Mouse (Mus musculus) CH12.LX (cell line): ENCODE measurements around the gene Fbxl3. TPM values are rescaled to one million over a fixed set of nuclear protein-coding genes. Genes with fewer than 3 reads are reported as not detected.

Experiments used
- DNase-seq: peaks from one replicate; pipeline ENCODE4 v3.0.0-alpha.2; 2013; ENCODE audit errors: extremely low read depth
- H3K27ac ChIP-seq: 2 replicates; pipeline ENCODE4 v1.5.1; 2012; ENCODE audit warnings: low read depth, mild to moderate bottlenecking, control low read depth, moderate library complexity; ENCODE audit not compliant: insufficient read depth
- H3K27me3 ChIP-seq: replicated peaks from 2 replicates; pipeline ENCODE3; 2012; ENCODE audit warnings: inconsistent platforms
- H3K36me3 ChIP-seq, 2 experiments: replicated peaks in 1 of 2; 2 replicates each; pipeline versions ENCODE3 to v1.6.1; 2012; ENCODE audit warnings: inconsistent platforms in 1 of 2, low read length in 1 of 2, mild to moderate bottlenecking in 1 of 2, mixed read lengths in 1 of 2, moderate library complexity in 1 of 2; ENCODE audit not compliant: control insufficient read depth in 1 of 2, insufficient read depth in 1 of 2
- H3K4me1 ChIP-seq, 2 experiments: 2 replicates each; pipeline ENCODE4 v1.6.1; 2012; ENCODE audit warnings: inconsistent platforms in 1 of 2, moderate library complexity in 1 of 2; ENCODE audit not compliant: insufficient read depth in 2 of 2, control insufficient read depth in 1 of 2
- H3K4me2 ChIP-seq: 2 replicates; pipeline ENCODE4 v1.6.1; 2012; ENCODE audit warnings: low read depth, mild to moderate bottlenecking, control low read depth; ENCODE audit not compliant: poor library complexity, insufficient read depth, severe bottlenecking
- H3K4me3 ChIP-seq, 3 experiments: fragments of 150-350 bp in 1 of 3; sonication (generic) in 1 of 3; replicated peaks in 1 of 3; 2 replicates each; pipeline versions ENCODE3 to v1.5.1; 2011 to 2012; ENCODE audit warnings: low read depth in 2 of 3, low read length in 2 of 3, mild to moderate bottlenecking in 2 of 3, moderate library complexity in 2 of 3, control low read depth in 1 of 3, improper control_type of control experiment in 1 of 3, inconsistent platforms in 1 of 3, mixed read lengths in 1 of 3; ENCODE audit not compliant: poor library complexity in 1 of 3
- H3K79me2 ChIP-seq: replicated peaks from 2 replicates; pipeline ENCODE4 v1.6.1; 2012; ENCODE audit warnings: mild to moderate bottlenecking, moderate library complexity; ENCODE audit not compliant: control insufficient read depth, poor library complexity, insufficient read depth, severe bottlenecking; ENCODE audit errors: extremely low read depth
- H3K9ac ChIP-seq: 2 replicates; pipeline ENCODE4 v1.6.1; 2012; ENCODE audit warnings: low read depth, mild to moderate bottlenecking, control low read depth, moderate library complexity; ENCODE audit not compliant: insufficient read depth
- H3K9me3 ChIP-seq: replicated peaks from 2 replicates; pipeline ENCODE3; 2012; ENCODE audit warnings: low read length, inconsistent platforms, mixed read lengths
- BHLHE40 ChIP-seq: IDR thresholded peaks from 2 replicates; pipeline ENCODE4 v1.6.1; 2011; ENCODE audit warnings: mild to moderate bottlenecking, low read depth, low read length, improper control_type of control experiment
- CHD1 ChIP-seq: IDR thresholded peaks from 2 replicates; pipeline ENCODE4 v1.6.1; 2012; ENCODE audit warnings: low read depth, low read length, improper control_type of control experiment, inconsistent platforms
- CHD2 ChIP-seq: IDR thresholded peaks from 2 replicates; pipeline ENCODE4 v1.6.1; 2011; ENCODE audit warnings: low read length, improper control_type of control experiment
- CTCF ChIP-seq, 2 experiments: IDR thresholded peaks in 1 of 2; conservative IDR thresholded peaks in 1 of 2; 2 replicates each; pipeline ENCODE4 v1.5.1; 2011 to 2012; ENCODE audit warnings: low read depth in 2 of 2, low read length in 2 of 2, improper control_type of control experiment in 1 of 2, inconsistent platforms in 1 of 2, mild to moderate bottlenecking in 1 of 2, moderate library complexity in 1 of 2
- EP300 ChIP-seq: IDR thresholded peaks from 2 replicates; pipeline ENCODE4 v1.6.1; 2011; ENCODE audit warnings: low read length, improper control_type of control experiment
- ETS1 ChIP-seq: conservative IDR thresholded peaks from 2 replicates; pipeline ENCODE4 v1.6.1; 2012; ENCODE audit warnings: low read depth, mild to moderate bottlenecking, inconsistent platforms, low read length, improper control_type of control experiment, moderate library complexity
- GABPA ChIP-seq: IDR thresholded peaks from 2 replicates; pipeline ENCODE4 v1.6.1; 2012; ENCODE audit warnings: low read depth, low read length, improper control_type of control experiment, inconsistent platforms; ENCODE audit not compliant: insufficient replicate concordance
- HCFC1 ChIP-seq: IDR thresholded peaks from 2 replicates; pipeline ENCODE4 v1.6.1; 2012; ENCODE audit warnings: low read depth, mild to moderate bottlenecking, inconsistent platforms, low read length, improper control_type of control experiment
- IRF4 ChIP-seq: IDR thresholded peaks from 2 replicates; pipeline ENCODE4 v1.6.1; 2014; ENCODE audit warnings: low read depth, mild to moderate bottlenecking, inconsistent platforms, low read length, improper control_type of control experiment
- JUN ChIP-seq: IDR thresholded peaks from 2 replicates; pipeline ENCODE4 v1.6.1; 2011; ENCODE audit warnings: low read depth, mild to moderate bottlenecking, low read length, improper control_type of control experiment, moderate library complexity; ENCODE audit not compliant: insufficient read depth
- JUND ChIP-seq: conservative IDR thresholded peaks from 2 replicates; pipeline ENCODE4 v1.6.1; 2011; ENCODE audit warnings: low read depth, low read length, improper control_type of control experiment
- KAT2A ChIP-seq: IDR thresholded peaks from 2 replicates; pipeline ENCODE4 v1.6.1; 2012; ENCODE audit warnings: low read length, improper control_type of control experiment, inconsistent platforms; ENCODE audit not compliant: insufficient replicate concordance
- MAFK ChIP-seq: IDR thresholded peaks from 2 replicates; pipeline ENCODE4 v1.6.1; 2011; ENCODE audit warnings: low read length, improper control_type of control experiment; ENCODE audit not compliant: insufficient replicate concordance
- MAX ChIP-seq: IDR thresholded peaks from 2 replicates; pipeline ENCODE4 v1.6.1; 2011; ENCODE audit warnings: low read length, improper control_type of control experiment
- MAZ ChIP-seq: IDR thresholded peaks from 2 replicates; pipeline ENCODE4 v1.6.1; 2012; ENCODE audit warnings: low read depth, mild to moderate bottlenecking, inconsistent platforms, low read length, improper control_type of control experiment, moderate library complexity
- MXI1 ChIP-seq: IDR thresholded peaks from 2 replicates; pipeline ENCODE4 v1.6.1; 2011; ENCODE audit warnings: mild to moderate bottlenecking, low read depth, low read length, improper control_type of control experiment
- NELFE ChIP-seq: IDR thresholded peaks from 2 replicates; pipeline ENCODE4 v1.6.1; 2011; ENCODE audit warnings: low read depth, low read length, improper control_type of control experiment
- POLR2A ChIP-seq: IDR thresholded peaks from 2 replicates; pipeline ENCODE4 v1.6.1; 2011; ENCODE audit warnings: low read depth, mild to moderate bottlenecking, improper control_type of control experiment, low read length
- POLR2AphosphoS2 ChIP-seq: IDR thresholded peaks from 2 replicates; pipeline ENCODE4 v1.6.1; 2011; ENCODE audit warnings: low read depth, low read length, improper control_type of control experiment
- RAD21 ChIP-seq: IDR thresholded peaks from 2 replicates; pipeline ENCODE4 v1.6.1; 2011; ENCODE audit warnings: low read depth, mild to moderate bottlenecking, low read length, improper control_type of control experiment, moderate library complexity
- RCOR1 ChIP-seq: conservative IDR thresholded peaks from 2 replicates; pipeline ENCODE4 v1.6.1; 2012; ENCODE audit warnings: low read depth, mild to moderate bottlenecking, inconsistent platforms, low read length, improper control_type of control experiment
- SIN3A ChIP-seq: IDR thresholded peaks from 2 replicates; pipeline ENCODE4 v1.6.1; 2012; ENCODE audit warnings: low read length, improper control_type of control experiment, inconsistent platforms
- TBP ChIP-seq: conservative IDR thresholded peaks from 2 replicates; pipeline ENCODE4 v1.6.1; 2011; ENCODE audit warnings: low read depth, low read length, improper control_type of control experiment
- TCF12 ChIP-seq: IDR thresholded peaks from 2 replicates; pipeline ENCODE4 v1.6.1; 2014; ENCODE audit warnings: low read depth, mild to moderate bottlenecking, inconsistent platforms, low read length, improper control_type of control experiment
- UBTF ChIP-seq: IDR thresholded peaks from 2 replicates; pipeline ENCODE4 v1.6.1; 2012; ENCODE audit warnings: low read depth, mild to moderate bottlenecking, inconsistent platforms, low read length, improper control_type of control experiment, moderate library complexity
- USF1 ChIP-seq: IDR thresholded peaks from 2 replicates; pipeline ENCODE4 v1.6.1; 2014; ENCODE audit warnings: low read depth, mild to moderate bottlenecking, inconsistent platforms, low read length, improper control_type of control experiment
- USF2 ChIP-seq: conservative IDR thresholded peaks from 2 replicates; pipeline ENCODE4 v1.6.1; 2011; ENCODE audit warnings: low read depth, low read length, improper control_type of control experiment
- ZC3H11A ChIP-seq: IDR thresholded peaks from 2 replicates; pipeline ENCODE4 v1.6.1; 2012; ENCODE audit warnings: low read depth, mild to moderate bottlenecking, inconsistent platforms, low read length, improper control_type of control experiment
- ZKSCAN1 ChIP-seq: IDR thresholded peaks from 2 replicates; pipeline ENCODE4 v1.6.1; 2012; ENCODE audit warnings: low read depth, inconsistent platforms, low read length, improper control_type of control experiment, borderline replicate concordance
- ZNF384 ChIP-seq: IDR thresholded peaks from 2 replicates; pipeline ENCODE4 v1.6.1; 2012; ENCODE audit warnings: low read depth, low read length, improper control_type of control experiment, inconsistent platforms
- dilution Hi-C: fragments of 300-500 bp; cut with MboI; formaldehyde crosslinking; loops from 2 replicates; pipeline ENCODE4 v1.14.3; 2020; ENCODE audit warnings: low sequenced_read_pairs; ENCODE audit not compliant: extremely low pct_unique_long_range_greater_than_20kb, extremely low pct_ligation_motif_present
- in situ Hi-C: fragments of 300-500 bp; cut with MboI; formaldehyde crosslinking; loops from 3 replicates; pipeline ENCODE4 v1.14.3; 2019; ENCODE audit warnings: low sequenced_read_pairs, low pct_ligation_motif_present, low pct_unique_long_range_greater_than_20kb, mixed read lengths
- polyA plus RNA-seq: library from polyadenylated mRNA; unstranded; fragments of >175 nt; gene quantifications from 2 replicates; pipeline ENCODE4 v1.2.1, GENCODE M21; 2012; ENCODE audit warnings: low read depth; ENCODE audit not compliant: insufficient read length
- total RNA-seq, 2 experiments: library from RNA; depleted of rRNA; stranded (reverse); fragments of 300-350 nt in 1 of 2; fragments of >200 nt in 1 of 2; gene quantifications; 2 replicates each; pipeline ENCODE4 v1.2.3; 2012 to 2014

The Fbxl3 gene
- total and polyA plus RNA-seq, 3 experiments = 22.6 to 43.3 (median 37.5) TPM

DNA sequence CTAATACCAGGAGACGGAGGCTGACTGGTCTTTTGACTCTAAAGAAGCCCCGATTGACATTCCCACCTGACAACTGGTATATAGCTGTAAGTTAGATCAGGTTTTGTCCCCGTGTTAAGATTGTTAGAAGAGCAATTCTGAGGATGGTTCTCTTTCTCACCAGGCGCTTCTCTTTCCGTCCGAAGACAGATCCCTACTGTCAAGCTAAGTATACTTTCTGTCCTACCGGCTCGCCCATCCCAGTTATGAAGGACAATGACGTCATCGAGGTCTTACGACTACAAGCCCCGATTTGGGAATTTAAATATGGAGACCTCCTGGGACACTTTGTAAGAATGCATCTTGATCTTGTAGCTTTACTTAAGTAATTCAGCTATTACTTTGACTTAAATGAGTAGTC, 27.9 kb downstream of the Fbxl3 start:
- Histone ChIP-seq H3K27ac (no peak overlapping the region), H3K27me3 (no peaks in the 10 kb centered on the region), H3K4me2 (peak overlapping the region; percentile 53), H3K9ac (0 out of 2 replicates have a peak overlapping the region, but pooled peaks have one; percentile 14), H3K4me1 (peaks cover 3 to 20% of the 10 kb centered on the region in 2 experiments; a peak in 3 of 4 replicates), H3K36me3 (peaks cover 36 to 44% of the 10 kb centered on the region in 2 experiments), H3K4me3 (no peak overlapping the region), H3K9me3 (no peaks in the 10 kb centered on the region), H3K79me2 (peaks cover 7% of the 10 kb centered on the region)
- TF ChIP-seq JUND = no peak
- no peak for TF ChIP-seq MAFK
- no peak for TF ChIP-seq SIN3A
- no peak for TF ChIP-seq CTCF (conservative IDR thresholded peaks at IDR 0.05 in 1 of 2, IDR thresholded peaks at IDR 0.05 in 1 of 2; ENCODE audit: low read depth in 2 of 2, low read length in 2 of 2)
- TF ChIP-seq MXI1 = no peak
- no peak for TF ChIP-seq RCOR1
- TF ChIP-seq ETS1 = no peak
- no peak for TF ChIP-seq POLR2A
- TF ChIP-seq USF2 = no peak
- no peak for TF ChIP-seq POLR2AphosphoS2
- TF ChIP-seq USF1 = no peak
- no peak for TF ChIP-seq NELFE
- in situ Hi-C loops (loop anchor here (25.0 kb wide), 1 partner anchor 616 kb away; no protein-coding TSS in a partner anchor), dilution Hi-C loops (no loop called here)
- DNase-seq = no peak

- Histone ChIP-seq H3K36me3 (peaks cover 34 to 39% of the 10 kb centered on the region in 2 experiments), H3K4me1 (peaks cover 3 to 20% of the 10 kb centered on the region in 2 experiments; a peak in 3 of 4 replicates), H3K9me3 (no peaks in the 10 kb centered on the region), H3K9ac (peak overlapping the region; percentile 70), H3K27ac (peak overlapping the region; percentile 76; the same call in 1 of the 2 replicates), H3K4me3 (peak overlapping the region; percentile 84 to 91 (median 86)), H3K27me3 (no peaks in the 10 kb centered on the region), H3K4me2 (peak overlapping the region; percentile 95), H3K79me2 (peaks cover 7% of the 10 kb centered on the region)
- DNase-seq = peak; percentile 38
- TF ChIP-seq MAX (no peak), USF2 (no peak), CHD2 (no peak), NELFE (no peak), POLR2AphosphoS2 (no peak), RAD21 (no peak), CHD1 (no peak), TCF12 (no peak), MAZ (0 out of 2 replicates have a peak, but pooled peaks have one; percentile 18), BHLHE40 (0 out of 2 replicates have a peak, but pooled peaks have one; percentile 10), HCFC1 (no peak), ZNF384 (no peak), GABPA (no peak), EP300 (no peak), TBP (0 out of 2 replicates have a peak, but pooled peaks have one; percentile 1), JUND (no peak), USF1 (no peak), KAT2A (no peak), ZKSCAN1 (no peak), IRF4 (no peak), ZC3H11A (no peak), UBTF (no peak), JUN (no peak), SIN3A (0 out of 2 replicates have a peak, but pooled peaks have one; percentile 13)
- dilution Hi-C loops = no loop called here
- in situ Hi-C loops = loop anchor here (25.0 kb wide), 1 partner anchor 617 kb away; no protein-coding TSS in a partner anchor
These were observed 28.6 kb downstream of the Fbxl3 start for GRCm38 (mm10) chr14:103070790-103071189.
